Mouse (Mus musculus): ENCODE data around the gene Klhl21. TPM values are rescaled to one million over a fixed set of nuclear protein-coding genes. Genes with fewer than 3 reads are reported as not detected.

Gene Klhl21
- total RNA-seq, 2 experiments from 2014 or later: 17.8 to 21.4 TPM

Other genes starting within 250 kb of the Klhl21 start
- gene Camta1, start 146.9 kb upstream of the Klhl21 start, total RNA-seq (2021): 10 to 100 TPM; 46.3 to 50.3 TPM
- 100 to 1,000 TPM in 1 of 2 experiments, 10 to 100 TPM in 1; 99.3 to 120 TPM for gene Dnajc11, start 75.1 kb upstream of the Klhl21 start, total RNA-seq (2021)
- gene Thap3, start 19.8 kb upstream of the Klhl21 start, total RNA-seq (2021): 10 to 100 TPM; 15.3 to 27.0 TPM
- gene Phf13, start 12.5 kb upstream of the Klhl21 start, total RNA-seq (2021): 10 to 100 TPM; 16.4 to 17.8 TPM
- gene Zbtb48, start 18.9 kb downstream of the Klhl21 start, total RNA-seq (2021): 1 to 10 TPM; 7.2 to 9.6 TPM
- not detected for gene Tas1r1, start 29.8 kb downstream of the Klhl21 start, total RNA-seq (2021)
- gene Nol9, start 30.5 kb downstream of the Klhl21 start, total RNA-seq (2021): 10 to 100 TPM; 20.1 to 20.3 TPM
- 10 to 100 TPM; 17.1 to 20.1 TPM for gene Plekhg5, start 63.7 kb downstream of the Klhl21 start, total RNA-seq (2021)
- 1 to 10 TPM; 1.9 to 4.3 TPM for gene Tnfrsf25, start 107.1 kb downstream of the Klhl21 start, total RNA-seq (2021)
- gene Espn, start 143.6 kb downstream of the Klhl21 start, total RNA-seq (2021): 1 to 10 TPM; 1.2 to 1.3 TPM
- gene Hes2, start 150.1 kb downstream of the Klhl21 start, total RNA-seq (2021): not detected
- gene Acot7, start 169.3 kb downstream of the Klhl21 start, total RNA-seq (2021): 10 to 100 TPM; 33.2 to 38.0 TPM